Mouse (Mus musculus) ES-Bruce4 (cell line): ENCODE results near the gene Cfap61.

Experiments used
- CTCF ChIP-seq: IDR thresholded peaks from one replicate; pipeline ENCODE4 v1.8.1; 2011; ENCODE audit warnings: low read depth, low read length
- POLR2A ChIP-seq: IDR thresholded peaks from one replicate; pipeline ENCODE4 v1.8.1; 2011; ENCODE audit warnings: low read length; ENCODE audit not compliant: insufficient read depth

GRCm38 (mm10) chr2:146227646-146228045 is 293.1 kb downstream of the Cfap61 start:
- no peak for TF ChIP-seq POLR2A
- TF ChIP-seq CTCF: no peak
